Mouse (Mus musculus): Measurements from ENCODE around the gene Ak4. TPM values are rescaled to one million over a fixed set of nuclear protein-coding genes. Genes with fewer than 3 reads are reported as not detected.
A peak's percentile ranks its signal among the peaks of the same experiment; 100 is the strongest.
"Not testable (repeated sequence)": the region's sequence is repeated elsewhere in the genome, so short reads cannot be mapped to it uniquely, and the experiment has no call there.

The Ak4 gene
- total RNA-seq, 2 experiments from 2014 or later, result 30.0 to 46.1 TPM

DNA sequence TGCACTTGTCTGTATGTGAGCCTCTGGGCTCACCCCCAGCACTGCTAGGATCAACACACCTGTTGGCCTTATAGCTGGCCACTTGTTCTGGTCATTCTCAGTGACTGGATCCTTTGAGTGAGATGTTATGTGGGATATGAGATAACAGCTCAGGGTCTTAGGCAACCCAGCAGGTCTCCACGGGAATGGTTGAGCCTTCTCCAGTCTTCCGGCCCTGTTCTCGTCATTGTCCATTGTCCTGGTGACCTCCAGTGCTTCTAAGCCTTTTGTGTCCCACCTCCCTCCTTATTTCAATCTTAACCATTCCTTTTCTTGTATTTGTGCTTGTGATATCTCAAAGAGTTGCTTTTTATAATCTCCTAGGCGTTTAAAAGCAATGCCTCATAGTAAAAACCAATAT, 26.6 kb downstream of the Ak4 start:
- H3K27ac ChIP-seq, result no peak overlapping the region
- TF ChIP-seq CTCF (IDR thresholded peaks at IDR 0.05), result no peak
- no peak for DNase-seq (ENCODE audit: extremely low spot score in 1 of 2, low spot score in 2 of 2)
- intact Hi-C loops (cut with DNase I), result no loop called here
- H3K4me3 ChIP-seq, result no peak overlapping the region

DNA sequence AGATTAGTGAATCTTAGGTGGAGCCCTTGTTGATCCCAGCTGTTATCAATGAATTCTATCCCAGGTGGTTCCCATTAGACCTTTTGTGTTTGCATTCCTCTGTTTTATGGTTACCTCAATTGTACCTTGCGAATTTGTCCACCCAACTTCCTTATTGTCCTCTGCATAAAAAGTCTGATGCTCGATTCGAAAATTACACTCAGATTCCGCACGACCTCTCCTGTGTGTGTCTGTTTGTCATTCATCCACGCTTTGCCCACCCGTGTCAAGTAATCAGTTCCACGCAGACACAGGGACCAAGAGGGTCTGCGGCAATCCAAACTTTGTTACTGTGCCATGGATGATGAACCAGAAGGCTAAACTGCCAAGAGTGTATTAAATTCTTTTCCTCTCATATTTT, 27.5 kb downstream of the Ak4 start:
- H3K4me3 ChIP-seq; H3K27ac ChIP-seq; intact Hi-C loops (cut with DNase I); DNase-seq (ENCODE audit: extremely low spot score in 1 of 2, low spot score in 2 of 2): not testable (repeated sequence)

DNA sequence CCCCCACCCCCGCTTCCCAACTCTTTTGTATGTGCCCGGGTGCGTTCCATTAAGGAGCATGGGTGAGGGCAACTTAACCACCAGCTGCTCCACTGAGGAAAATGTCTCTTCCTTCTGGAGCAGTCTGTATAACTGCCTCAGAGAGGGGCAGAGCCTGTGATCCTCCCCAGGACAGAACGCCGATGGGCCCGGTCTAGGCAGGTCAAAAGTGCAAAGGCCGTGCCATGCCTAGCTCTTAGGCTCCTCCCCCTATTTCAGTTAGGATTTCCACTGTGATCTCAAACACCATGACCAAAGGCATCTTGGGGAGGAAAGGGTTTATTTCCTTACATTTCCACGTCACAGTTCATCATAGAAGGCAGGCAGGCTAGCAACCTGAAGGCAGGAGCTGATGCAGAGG, 29.6 kb downstream of the Ak4 start:
- intact Hi-C loops (cut with DNase I), result no loop called here
- no peak overlapping the region for H3K27ac ChIP-seq
- no peak for TF ChIP-seq CTCF (IDR thresholded peaks at IDR 0.05)

DNA sequence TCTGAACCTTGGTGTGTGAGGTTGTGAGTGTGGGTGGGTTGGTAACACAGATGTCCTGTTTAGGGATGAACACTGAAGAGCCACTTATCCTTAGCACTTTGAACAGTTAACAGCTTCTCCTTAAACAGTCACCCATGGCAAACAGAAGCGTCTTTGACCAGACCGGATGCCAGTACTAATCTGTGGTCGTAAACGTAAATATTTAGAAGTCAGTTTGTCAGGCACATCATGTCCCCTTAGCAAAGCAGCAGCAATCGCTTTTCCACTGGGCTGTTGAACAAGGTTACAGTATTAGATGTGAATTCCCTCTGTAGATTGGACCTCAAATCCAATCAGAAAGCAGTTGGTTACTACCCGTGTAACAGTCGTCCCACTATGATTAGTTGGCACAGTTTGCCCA, 30.3 kb downstream of the Ak4 start:
- intact Hi-C loops (cut with DNase I), result no loop called here
- DNase-seq (ENCODE audit: extremely low spot score in 1 of 2, low spot score in 2 of 2), result no peak
- Histone ChIP-seq H3K4me3 (no peak overlapping the region), H3K27ac (peak overlapping the region; percentile 72)
- no peak for TF ChIP-seq CTCF (IDR thresholded peaks at IDR 0.05)

More for the DNA sequence above, 29.6 kb downstream of the Ak4 start:
- no peak for DNase-seq (ENCODE audit: extremely low spot score in 1 of 2, low spot score in 2 of 2)
- H3K4me3 ChIP-seq, result no peak overlapping the region

DNA sequence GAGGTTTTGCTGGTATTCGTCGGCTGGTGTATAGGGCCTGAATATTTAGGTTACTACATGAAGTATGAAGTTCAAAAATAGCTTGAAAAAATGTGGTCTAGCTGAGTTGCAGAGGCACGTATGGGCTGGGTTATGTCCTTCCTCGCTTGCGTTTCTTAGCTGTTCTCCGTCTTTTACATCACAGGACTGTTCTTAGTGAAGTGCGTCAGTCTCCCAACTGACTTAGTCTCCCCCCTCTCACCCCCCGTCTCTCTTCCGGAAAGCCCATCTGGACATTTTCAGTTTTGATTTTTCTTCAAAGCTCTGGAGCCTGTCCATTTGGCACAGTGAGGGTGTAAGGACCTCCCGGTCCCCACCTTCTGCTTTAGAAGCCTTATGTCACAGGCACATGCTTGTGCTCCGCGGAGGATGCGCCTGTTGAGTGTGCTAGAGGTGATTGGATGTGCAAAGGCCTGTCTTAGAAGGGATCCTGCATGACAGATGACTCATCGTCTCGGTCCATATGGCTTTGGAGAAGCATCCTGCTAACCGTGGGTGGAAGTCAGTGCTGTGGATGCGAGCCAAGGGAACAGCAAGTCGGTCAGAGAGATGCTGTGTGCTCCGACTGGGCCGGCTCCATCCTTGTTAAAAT, 31.2 kb downstream of the Ak4 start:
- no peak for TF ChIP-seq CTCF (IDR thresholded peaks at IDR 0.05)
- H3K27ac ChIP-seq, result peak overlapping the region; percentile 72
- intact Hi-C loops (cut with DNase I), result loop anchor here (2.0 to 10.0 kb wide), 3 partner anchors 59 to 285 kb away; no protein-coding TSS in a partner anchor

DNA sequence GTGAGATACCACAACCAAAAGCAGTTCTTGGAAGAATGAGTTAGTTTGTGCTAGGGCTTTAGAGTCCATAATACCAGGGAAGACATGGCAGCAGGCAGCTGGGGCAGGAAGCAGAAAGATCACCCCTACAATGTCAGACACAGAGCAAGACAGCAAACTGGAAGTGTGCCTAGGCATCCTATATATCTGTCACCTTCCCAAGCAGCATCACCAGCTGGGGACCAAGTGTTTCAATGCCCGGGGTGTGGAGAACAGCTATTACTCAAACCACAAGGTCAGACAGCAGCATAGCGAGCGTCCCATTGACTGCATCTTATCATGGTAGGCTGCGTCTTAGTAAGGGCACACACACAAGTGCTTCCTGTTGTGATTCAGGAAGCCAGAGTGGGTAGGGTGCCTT, 32.0 kb downstream of the Ak4 start:
- DNase-seq (ENCODE audit: extremely low spot score in 1 of 2, low spot score in 2 of 2), result no peak
- H3K27ac ChIP-seq, result peak overlapping the region; percentile 69
- intact Hi-C loops (cut with DNase I), result loop anchor here (2.0 to 10.0 kb wide), 3 partner anchors 60 to 286 kb away; no protein-coding TSS in a partner anchor
- no peak for TF ChIP-seq CTCF (IDR thresholded peaks at IDR 0.05)
- H3K4me3 ChIP-seq, result no peak overlapping the region

More for the DNA sequence above, 31.2 kb downstream of the Ak4 start:
- no peak overlapping the region for H3K4me3 ChIP-seq
- peak; percentile 68 to 74 for DNase-seq (ENCODE audit: extremely low spot score in 1 of 2, low spot score in 2 of 2)

DNA sequence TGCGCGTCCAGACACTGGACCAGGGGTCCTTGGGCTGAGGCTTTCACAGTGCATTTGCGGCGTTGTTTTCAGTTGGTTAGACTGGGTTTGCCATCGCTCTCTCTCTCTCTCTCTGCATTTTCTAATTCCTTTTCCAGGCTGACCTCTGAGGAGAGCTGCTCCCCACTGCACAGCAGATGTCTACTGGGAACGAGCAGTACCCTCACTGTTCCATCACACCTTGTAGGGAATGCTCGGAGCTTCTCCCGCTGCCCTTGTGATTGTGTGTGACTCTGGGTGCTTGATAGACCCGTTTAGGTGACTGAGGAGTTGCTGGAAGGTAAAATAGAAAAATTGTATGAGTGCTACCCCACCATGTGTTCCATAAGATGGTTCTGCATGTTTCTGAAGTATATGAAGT, 33.8 kb downstream of the Ak4 start:
- Histone ChIP-seq H3K4me3 (no peak overlapping the region), H3K27ac (no peak overlapping the region)
- no peak for DNase-seq (ENCODE audit: extremely low spot score in 1 of 2, low spot score in 2 of 2)
- no peak for TF ChIP-seq CTCF (IDR thresholded peaks at IDR 0.05)
- intact Hi-C loops (cut with DNase I), result loop anchor here (5.0 to 10.0 kb wide), 2 partner anchors 96 to 288 kb away; no protein-coding TSS in a partner anchor

DNA sequence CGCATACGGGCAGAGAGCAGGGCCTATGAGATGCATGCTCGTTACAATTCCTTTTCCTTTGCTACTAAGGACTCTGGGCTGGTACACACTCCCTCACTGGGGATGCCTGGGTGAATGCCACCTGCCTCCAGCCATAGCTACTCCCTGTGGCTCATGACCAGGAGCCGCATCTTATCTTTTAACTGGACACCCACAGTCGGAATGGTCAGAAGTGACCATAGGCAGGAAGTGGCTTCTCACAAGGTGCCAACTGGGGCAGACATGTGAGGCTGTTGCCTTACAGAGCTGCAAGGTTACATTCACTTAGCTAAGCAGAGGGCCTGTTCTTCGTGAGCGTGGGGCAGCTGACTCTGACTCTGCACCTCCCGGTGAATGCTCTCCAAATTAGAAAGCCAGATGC, 38.1 kb downstream of the Ak4 start:
- TF ChIP-seq CTCF (IDR thresholded peaks at IDR 0.05), result no peak
- DNase-seq (ENCODE audit: extremely low spot score in 1 of 2, low spot score in 2 of 2), result no peak
- Histone ChIP-seq H3K4me3 (no peak overlapping the region), H3K27ac (no peak overlapping the region)
- intact Hi-C loops (cut with DNase I), result loop anchor here (5.0 to 10.0 kb wide), 2 partner anchors 35 to 292 kb away; no protein-coding TSS in a partner anchor

DNA sequence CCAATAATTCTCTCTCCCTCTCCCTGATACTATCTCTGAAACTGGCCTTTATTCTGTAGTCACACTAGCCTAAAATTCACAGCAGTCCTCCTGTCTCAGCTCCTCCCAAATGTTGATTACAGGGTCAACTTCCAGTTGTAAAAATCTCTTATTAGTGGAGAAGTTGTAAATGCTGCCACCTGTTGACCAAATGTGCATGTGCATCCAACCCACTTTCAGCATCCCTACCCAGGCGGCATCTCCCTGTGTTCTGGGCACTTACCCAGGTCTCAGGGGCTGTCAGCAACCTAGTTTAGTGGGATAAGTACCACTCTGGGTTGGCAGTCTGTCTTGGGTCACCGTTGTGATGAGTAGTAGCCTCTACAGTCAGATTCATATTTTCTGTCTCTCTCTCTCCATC, 39.3 kb downstream of the Ak4 start:
- peak; percentile 48 to 62 for DNase-seq (ENCODE audit: extremely low spot score in 1 of 2, low spot score in 2 of 2)
- H3K4me3 ChIP-seq, result no peak overlapping the region
- no peak overlapping the region for H3K27ac ChIP-seq
- intact Hi-C loops (cut with DNase I), result loop anchor here (2.0 to 10.0 kb wide), 3 partner anchors 36 to 294 kb away; no protein-coding TSS in a partner anchor
- TF ChIP-seq CTCF (IDR thresholded peaks at IDR 0.05), result peak; percentile 78

DNA sequence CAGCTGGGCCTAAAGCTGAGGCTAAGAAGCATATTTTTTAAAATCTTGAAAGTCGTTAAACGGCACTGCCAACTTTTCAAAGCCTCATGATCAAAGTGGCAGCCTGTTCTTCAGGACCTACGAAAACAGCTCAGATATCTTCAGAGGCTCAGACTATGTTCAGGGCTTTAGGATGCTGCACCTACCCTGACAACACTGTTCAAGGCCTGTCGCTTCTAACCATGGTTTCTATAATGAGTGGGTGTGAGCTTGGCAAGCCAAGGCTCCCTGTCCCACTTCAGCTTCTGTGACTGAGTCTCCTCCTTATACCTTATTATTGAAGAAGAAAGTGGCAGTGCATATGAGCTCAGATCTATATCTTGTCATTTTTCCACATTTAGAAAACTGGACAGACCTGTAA, 40.3 kb downstream of the Ak4 start:
- intact Hi-C loops (cut with DNase I), result loop anchor here (2.0 to 10.0 kb wide), 3 partner anchors 37 to 295 kb away; no protein-coding TSS in a partner anchor
- TF ChIP-seq CTCF (IDR thresholded peaks at IDR 0.05), result no peak
- DNase-seq (ENCODE audit: extremely low spot score in 1 of 2, low spot score in 2 of 2), result no peak
- Histone ChIP-seq H3K27ac (peak overlapping the region; percentile 5; the same call in 1 of the 2 replicates), H3K4me3 (no peak overlapping the region)

DNA sequence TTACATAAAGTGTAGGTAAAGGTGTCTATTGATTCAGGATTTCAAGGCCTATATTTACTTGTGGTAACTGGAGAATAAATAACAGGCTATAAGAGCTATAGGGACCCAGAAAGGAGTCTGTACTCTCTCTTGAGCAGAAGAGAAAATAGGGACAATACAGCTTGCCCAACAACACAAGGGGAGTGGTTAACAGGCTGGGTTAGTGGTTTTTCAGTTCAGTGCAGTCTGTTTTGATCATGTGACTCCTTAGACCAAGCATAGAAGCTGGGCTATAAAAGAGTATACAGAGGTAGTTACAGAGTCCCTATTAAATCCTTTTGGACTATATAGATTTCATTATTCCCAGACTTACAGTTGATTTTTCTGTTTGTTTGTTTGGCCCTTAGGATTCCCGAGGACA, 41.0 kb downstream of the Ak4 start:
- DNase-seq (ENCODE audit: extremely low spot score in 1 of 2, low spot score in 2 of 2), result no peak
- no peak for TF ChIP-seq CTCF (IDR thresholded peaks at IDR 0.05)
- intact Hi-C loops (cut with DNase I), result no loop called here
- Histone ChIP-seq H3K27ac (no peak overlapping the region), H3K4me3 (no peak overlapping the region)

DNA sequence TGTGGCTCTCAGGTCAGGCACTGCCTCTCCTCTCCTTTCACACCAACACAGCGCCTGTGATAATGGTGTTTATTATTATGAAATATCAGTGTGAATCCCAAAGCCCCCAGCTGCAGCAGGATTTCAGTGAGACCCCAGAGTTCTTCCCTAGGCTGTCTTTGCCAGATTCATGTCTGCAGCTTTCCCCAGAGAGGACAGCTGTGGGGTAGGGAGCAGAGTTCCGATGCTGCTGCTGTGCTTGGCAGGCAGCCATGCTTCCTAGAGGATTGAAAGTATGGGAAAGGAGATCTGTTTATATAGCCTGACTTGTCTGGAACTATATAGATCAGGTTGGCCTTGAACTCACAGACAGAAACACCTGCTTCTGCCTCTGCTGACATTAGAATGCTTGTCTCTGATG, 43.0 kb downstream of the Ak4 start:
- H3K4me3 ChIP-seq, result no peak overlapping the region
- no peak overlapping the region for H3K27ac ChIP-seq
- TF ChIP-seq CTCF (IDR thresholded peaks at IDR 0.05), result no peak
- no peak for DNase-seq (ENCODE audit: extremely low spot score in 1 of 2, low spot score in 2 of 2)
- intact Hi-C loops (cut with DNase I), result no loop called here

DNA sequence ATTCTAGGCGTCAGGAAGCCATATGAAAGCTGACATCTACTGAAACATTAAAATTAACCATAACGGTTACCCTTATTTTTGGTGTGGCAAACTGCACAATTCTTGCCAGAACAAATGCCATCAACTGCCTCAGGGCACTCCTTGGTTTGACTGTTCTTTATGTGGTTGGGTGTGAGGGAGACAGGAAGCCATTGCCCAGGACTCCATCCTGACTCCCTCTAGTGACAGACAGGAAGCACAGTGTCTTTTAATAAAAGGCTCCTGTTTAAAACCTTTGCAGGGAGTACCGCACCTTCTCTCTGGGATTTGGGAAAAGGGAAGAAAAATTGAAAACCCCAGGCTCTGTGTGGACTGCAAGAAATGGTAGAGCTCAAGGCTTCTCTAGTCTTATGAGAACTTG, 47.2 kb downstream of the Ak4 start:
- no peak for DNase-seq (ENCODE audit: extremely low spot score in 1 of 2, low spot score in 2 of 2)
- peak; percentile 20 for TF ChIP-seq CTCF (IDR thresholded peaks at IDR 0.05)
- Histone ChIP-seq H3K4me3 (no peak overlapping the region), H3K27ac (no peak overlapping the region)
- intact Hi-C loops (cut with DNase I), result no loop called here
